12 mouse cellular contexts compared by ENCODE assay signal in genomic region chr9:113738021-113738420, GRCm38 (mm10). TPM values are rescaled to one million over a fixed set of nuclear protein-coding genes. Genes with fewer than 3 reads are reported as not detected.
DNase-seq lines count a peak whose midpoint lies in the region; ATAC-seq lines count a peak whose summit lies in the region.
"Had no signal": no experiment of that assay in that cellular context is flagged by ENCODE, and none has a peak within 500 bp of the region (broad histone marks: within the 10 kb centered on the region; RNA-seq: fewer than 3 reads in every experiment).

No protein-coding gene starts in this region.

- no peak overlapping the region for H3K27ac ChIP-seq in embryonic facial prominence, embryonic 14.5 days (replicated peaks; ENCODE audit: low read depth, low read length)
- no peak overlapping the region for H3K27ac ChIP-seq in embryonic facial prominence, embryonic 10.5 days (replicated peaks)
- H3K27ac ChIP-seq: midbrain, embryonic 15.5 days had no signal

- no peak overlapping the region for H3K4me2 ChIP-seq in embryonic facial prominence, embryonic 14.5 days (ENCODE audit: low read depth, low read length)
- H3K4me2 ChIP-seq: midbrain, embryonic 15.5 days had no signal

- H3K27me3 ChIP-seq in embryonic facial prominence, embryonic 14.5 days (replicated peaks; ENCODE audit: control insufficient read depth, insufficient read depth, low read length), result no peaks in the 10 kb centered on the region
- no peaks in the 10 kb centered on the region for H3K27me3 ChIP-seq in embryonic facial prominence, embryonic 10.5 days (replicated peaks; ENCODE audit: low read depth, poor library complexity, severe bottlenecking)
- H3K27me3 ChIP-seq: midbrain, embryonic 15.5 days had no signal

- WGBS in embryonic facial prominence, embryonic 14.5 days, result 66% methylated on average over 9 of the region's 9 CpGs
- 66% methylated on average over 9 of the region's 9 CpGs for WGBS in embryonic facial prominence, embryonic 10.5 days

- H3K9ac ChIP-seq in embryonic facial prominence, embryonic 14.5 days (ENCODE audit: low read depth, low read length), result no peak overlapping the region
- H3K9ac ChIP-seq: midbrain, embryonic 15.5 days had no signal

- no peak overlapping the region for H3K4me3 ChIP-seq in embryonic facial prominence, embryonic 14.5 days (ENCODE audit: low read depth, low read length)
- no peak overlapping the region for H3K4me3 ChIP-seq in embryonic facial prominence, embryonic 10.5 days
- H3K4me3 ChIP-seq: midbrain, embryonic 15.5 days had no signal

- no peak for ATAC-seq in embryonic facial prominence, embryonic 14.5 days (ENCODE audit: low read depth)
- ATAC-seq in inflammation-experienced regulatory T-cells, adult 6 months, result no peak
- ATAC-seq: midbrain, embryonic 15.5 days had no signal

- H3K36me3 ChIP-seq in embryonic facial prominence, embryonic 14.5 days (ENCODE audit: control insufficient read depth, insufficient read depth, low read length), result no peaks in the 10 kb centered on the region
- H3K36me3 ChIP-seq in embryonic facial prominence, embryonic 10.5 days (replicated peaks), result no peaks in the 10 kb centered on the region
- H3K36me3 ChIP-seq: midbrain, embryonic 15.5 days had no signal

- peak; percentile 30 for DNase-seq in embryonic facial prominence, embryonic 14.5 days (ENCODE audit: low spot score)
- no peak for DNase-seq in embryonic facial prominence, embryonic 10.5 days (ENCODE audit: low spot score)
- peak; percentile 44 for DNase-seq in left cerebral cortex, postnatal 4 days
- no peak for DNase-seq in left cerebral cortex, adult 8-10 months (ENCODE audit: low spot score in 2 of 2)
- peak; percentile 71 for DNase-seq in NIH3T3 (ENCODE audit: low read depth)
- peak; percentile 55 to 64 for DNase-seq in heart, postnatal 10 days
- DNase-seq in B cell, adult 2 months, result no peak
- DNase-seq: cerebellum, postnatal 36 days; kidney, adult 18-20 months; right cerebral cortex, postnatal 4 days had no signal

- intact Hi-C loops in left cerebral cortex, postnatal 4 days (cut with DNase I), result no loop called here
- intact Hi-C loops in heart, postnatal 10 days (cut with DNase I), result no loop called here

- no peaks in the 10 kb centered on the region for H3K9me3 ChIP-seq in embryonic facial prominence, embryonic 14.5 days (ENCODE audit: control insufficient read depth, low read length)
- H3K9me3 ChIP-seq in embryonic facial prominence, embryonic 10.5 days, result no peaks in the 10 kb centered on the region
- H3K9me3 ChIP-seq: midbrain, embryonic 15.5 days had no signal

- H3K4me1 ChIP-seq in embryonic facial prominence, embryonic 14.5 days (ENCODE audit: control insufficient read depth, insufficient read depth, low read length), result 0 out of 2 replicates have a peak, but pooled peaks cover 5% of the 10 kb centered on the region
- H3K4me1 ChIP-seq in embryonic facial prominence, embryonic 10.5 days, result peaks cover 20% of the 10 kb centered on the region

RNA-seq across cellular contexts. Expression of gene Clasp2, which starts 3.3 kb away (rescaled TPM):
- polyA plus RNA-seq in embryonic facial prominence, embryonic 14.5 days (2014; fragmentation: Nextera tagmentation; extraction: Ambion mirVana), result 27.4 and 30.2 TPM in 2 replicates
- 34.3 and 34.8 TPM in 2 replicates for polyA plus RNA-seq in embryonic facial prominence, embryonic 10.5 days (2016; fragmentation: Nextera tagmentation; extraction: Ambion mirVana)
- total RNA-seq in left cerebral cortex, postnatal 4 days (2021), result 100 to 1,000 TPM; 306 to 307 TPM
- 100 to 1,000 TPM; 201 to 222 (median 210) TPM for total RNA-seq in left cerebral cortex, adult 8-10 months (2022)
- 10 to 100 TPM; 45.0 to 46.9 TPM for total RNA-seq in heart, postnatal 10 days (2021)
- 10 to 100 TPM in 2 of 3 experiments, 1 to 10 TPM in 1; 9.5 to 11.3 (median 10.7) TPM for polyA plus RNA-seq in inflammation-experienced regulatory T-cells, adult 6 months (2017; shearing (Covaris generic))

RNA-seq across cellular contexts. Expression of gene Pdcd6ip, which starts 30.0 kb away (rescaled TPM):
- polyA plus RNA-seq in embryonic facial prominence, embryonic 14.5 days (2014; fragmentation: Nextera tagmentation; extraction: Ambion mirVana), result 68.5 and 72.4 TPM in 2 replicates
- 59.9 and 60.8 TPM in 2 replicates for polyA plus RNA-seq in embryonic facial prominence, embryonic 10.5 days (2016; fragmentation: Nextera tagmentation; extraction: Ambion mirVana)
- 10 to 100 TPM; 55.5 to 60.4 TPM for total RNA-seq in left cerebral cortex, postnatal 4 days (2021)
- total RNA-seq in left cerebral cortex, adult 8-10 months (2022), result 10 to 100 TPM; 64.8 to 76.3 (median 66.6) TPM
- 10 to 100 TPM; 81.3 to 83.9 TPM for total RNA-seq in heart, postnatal 10 days (2021)
- polyA plus RNA-seq in inflammation-experienced regulatory T-cells, adult 6 months (2017; shearing (Covaris generic)), result 10 to 100 TPM; 25.7 to 79.0 (median 49.2) TPM

Comparison
In these comparisons a context has a peak if more than half of its experiments do, and no peak if none do; other contexts are left out.
1. DNase-seq: peak in embryonic facial prominence, embryonic 14.5 days (single experiment), left cerebral cortex, postnatal 4 days (single experiment), NIH3T3 (single experiment) and heart, postnatal 10 days (2 of 2); none in embryonic facial prominence, embryonic 10.5 days (single experiment), left cerebral cortex, adult 8-10 months (0 of 2) and B cell, adult 2 months (0 of 2).
2. RNA of gene Clasp2, which starts 3.3 kb away (total RNA-seq): 306 to 307 TPM in left cerebral cortex, postnatal 4 days and 201 to 222 TPM in left cerebral cortex, adult 8-10 months; 45.0 to 46.9 TPM in heart, postnatal 10 days; every median in the first group is over 4 times any median in the second.